Mouse (Mus musculus) ES-E14 (cell line): ENCODE results near the gene Zfp786. TPM values are rescaled to one million over a fixed set of nuclear protein-coding genes. Genes with fewer than 3 reads are reported as not detected.

Experiments used
- DNase-seq: peaks from one replicate; pipeline ENCODE4 v3.0.0-alpha.2; 2013; ENCODE audit warnings: low read depth, low spot score
- H3K27ac ChIP-seq: 2 replicates; pipeline ENCODE4 v1.5.1; 2012; ENCODE audit warnings: low read depth, mild to moderate bottlenecking, low read length, moderate library complexity, mixed read lengths; ENCODE audit not compliant: poor library complexity, insufficient read depth, severe bottlenecking
- H3K36me3 ChIP-seq: 2 replicates; pipeline ENCODE4 v1.6.1; 2012; ENCODE audit warnings: mild to moderate bottlenecking, low read length, moderate library complexity, mixed read lengths; ENCODE audit not compliant: control insufficient read depth, poor library complexity, insufficient read depth, severe bottlenecking
- H3K4me1 ChIP-seq, 2 experiments: fragments of 150-350 bp in 1 of 2; sonication (generic) in 1 of 2; 2 replicates each; pipeline ENCODE4 v1.6.1; 2012; ENCODE audit warnings: low read length in 2 of 2, mild to moderate bottlenecking in 1 of 2, mixed read lengths in 1 of 2; ENCODE audit not compliant: control insufficient read depth in 2 of 2, insufficient read depth in 2 of 2, poor library complexity in 1 of 2
- H3K4me3 ChIP-seq, 2 experiments: fragments of 150-350 bp in 1 of 2; sonication (generic) in 1 of 2; 2 replicates each; pipeline ENCODE4 v1.5.1; 2012; ENCODE audit warnings: low read length in 2 of 2, low read depth in 1 of 2, mild to moderate bottlenecking in 1 of 2, mixed read lengths in 1 of 2; ENCODE audit not compliant: insufficient read depth in 1 of 2, poor library complexity in 1 of 2, severe bottlenecking in 1 of 2
- H3K9ac ChIP-seq: 2 replicates; pipeline ENCODE4 v1.6.1; 2012; ENCODE audit warnings: low read depth, mild to moderate bottlenecking, low read length, mixed read lengths; ENCODE audit not compliant: poor library complexity, insufficient read depth, severe bottlenecking
- H3K9me3 ChIP-seq: fragments of 150-350 bp; sonication (generic); 2 replicates; pipeline ENCODE4 v1.6.1; 2012; ENCODE audit warnings: low read depth, mild to moderate bottlenecking, low read length; ENCODE audit not compliant: control insufficient read depth, insufficient read depth
- CHD2 ChIP-seq: IDR thresholded peaks from 2 replicates; pipeline ENCODE4 v1.6.1; 2014; ENCODE audit warnings: mild to moderate bottlenecking, low read depth, low read length, inconsistent platforms
- HCFC1 ChIP-seq: IDR thresholded peaks from 2 replicates; pipeline ENCODE4 v1.6.1; 2012; ENCODE audit warnings: low read length, inconsistent platforms, borderline replicate concordance; ENCODE audit not compliant: insufficient read depth
- MAFK ChIP-seq: IDR thresholded peaks from 2 replicates; pipeline ENCODE4 v1.6.1; 2014; ENCODE audit warnings: mild to moderate bottlenecking, low read depth, low read length, inconsistent platforms; ENCODE audit not compliant: insufficient read depth
- ZC3H11A ChIP-seq: IDR thresholded peaks from 2 replicates; pipeline ENCODE4 v1.6.1; 2012; ENCODE audit warnings: low read depth, mild to moderate bottlenecking, inconsistent platforms, low read length, borderline replicate concordance
- ZNF384 ChIP-seq: IDR thresholded peaks from 2 replicates; pipeline ENCODE4 v1.6.1; 2012; ENCODE audit warnings: low read depth, low read length, inconsistent platforms
- in situ Hi-C, 2 experiments: fragments of 600-800 bp; cut with MboI; formaldehyde crosslinking; loops; one replicate each; pipeline ENCODE4 v1.15.1; 2025; ENCODE audit warnings: low sequenced_read_pairs in 2 of 2, inconsistent platforms in 1 of 2; ENCODE audit not compliant: unreplicated experiment in 2 of 2
- total RNA-seq: library from RNA; depleted of rRNA; stranded (reverse); fragments of 300-350 nt; gene quantifications from 2 replicates; pipeline ENCODE4 v1.2.3, GENCODE M21; 2012

Zfp786 gene
- total RNA-seq, 1 experiment, result 2.0 TPM

- Histone ChIP-seq H3K27ac (no peak overlapping the region), H3K36me3 (no peaks in the 10 kb centered on the region), H3K9me3 (no peaks in the 10 kb centered on the region), H3K9ac (no peak overlapping the region), H3K4me3 (no peak overlapping the region), H3K4me1 (peaks cover 0 to 2% of the 10 kb centered on the region in 2 experiments; a peak in 1 of 4 replicates)
- TF ChIP-seq ZC3H11A (no peak), HCFC1 (no peak), MAFK (no peak), CHD2 (no peak), ZNF384 (no peak)
- in situ Hi-C loops, result no loop called here
- DNase-seq, result no peak
Observed at GRCm38 (mm10) chr6:47837630-47838029, 7.0 kb upstream of the Zfp786 start.

- H3K36me3 ChIP-seq, result no peaks in the 10 kb centered on the region
- H3K9ac ChIP-seq, result peak overlapping the region; percentile 75
- H3K9me3 ChIP-seq, result no peaks in the 10 kb centered on the region
- no peak for TF ChIP-seq MAFK
- no peak for TF ChIP-seq ZNF384
- TF ChIP-seq HCFC1, result no peak
- TF ChIP-seq ZC3H11A, result no peak
- no peak for TF ChIP-seq CHD2
- peaks cover 0 to 2% of the 10 kb centered on the region in 2 experiments; a peak in 1 of 4 replicates for H3K4me1 ChIP-seq
- in situ Hi-C loops, result no loop called here
- H3K4me3 ChIP-seq, result peak overlapping the region; percentile 82 to 86
- no peak for DNase-seq
- H3K27ac ChIP-seq, result no peak overlapping the region
Observed at GRCm38 (mm10) chr6:47835984-47836521, 5.4 kb upstream of the Zfp786 start.

GRCm38 (mm10) chr6:47835482-47835983, 4.9 kb upstream of the Zfp786 start, which contains the start of gene Zfp398:
Zfp398 (plus strand) TSS chr6:47835661.
- H3K4me3 ChIP-seq, result peak within 1 kb of the TSS; percentile 82 to 86
- no peaks in the 10 kb centered on the region for H3K9me3 ChIP-seq
- TF ChIP-seq HCFC1 (peak; percentile 69), ZNF384 (no peak), CHD2 (peak; percentile 62; the same call in 1 of the 2 replicates)
- no peaks in the 10 kb centered on the region for H3K36me3 ChIP-seq
- in situ Hi-C loops, result no loop called here
- peaks cover 0 to 2% of the 10 kb centered on the region in 2 experiments; a peak in 1 of 4 replicates for H3K4me1 ChIP-seq
- H3K9ac ChIP-seq, result peak within 1 kb of the TSS; percentile 75
- DNase-seq, result peak; percentile 80
- no peak within 1 kb of the TSS for H3K27ac ChIP-seq

GRCm38 (mm10) chr6:47832220-47832619, 1.6 kb upstream of the Zfp786 start:
- H3K9ac ChIP-seq, result no peak overlapping the region
- H3K4me1 ChIP-seq, result peaks cover 0 to 6% of the 10 kb centered on the region in 2 experiments; a peak in 1 of 4 replicates
- no peak for TF ChIP-seq ZC3H11A
- TF ChIP-seq HCFC1, result no peak
- no peak for TF ChIP-seq CHD2
- H3K4me3 ChIP-seq, result no peak overlapping the region
- H3K36me3 ChIP-seq, result no peaks in the 10 kb centered on the region
- H3K9me3 ChIP-seq, result no peaks in the 10 kb centered on the region
- no peak overlapping the region for H3K27ac ChIP-seq
- DNase-seq, result no peak
- in situ Hi-C loops, result no loop called here

GRCm38 (mm10) chr6:47828950-47829349, 1.7 kb downstream of the Zfp786 start:
- Histone ChIP-seq H3K9ac (no peak overlapping the region), H3K4me3 (peak overlapping the region in 1 of 2 experiments; percentile 94; a peak in 1 of 4 replicates), H3K4me1 (peaks cover 8% of the 10 kb centered on the region in 2 experiments), H3K36me3 (no peaks in the 10 kb centered on the region), H3K9me3 (no peaks in the 10 kb centered on the region), H3K27ac (no peak overlapping the region)
- TF ChIP-seq HCFC1 (no peak), ZC3H11A (no peak), ZNF384 (no peak), MAFK (no peak), CHD2 (no peak)
- no peak for DNase-seq
- in situ Hi-C loops, result no loop called here
